Mouse (Mus musculus) liver, postnatal 0 days (tissue): ENCODE data around the gene Fam178b. TPM values are rescaled to one million over a fixed set of nuclear protein-coding genes. Genes with fewer than 3 reads are reported as not detected.

Experiments
- ATAC-seq: fragments of 200-750 bp; cut with Nextera tagmentation; 2 replicates; pipeline ENCODE4 v1.8.0; 2017; ENCODE audit warnings: mild to moderate bottlenecking, moderate library complexity
- DNase-seq: peaks from one replicate; pipeline ENCODE4 v3.0.0-alpha.2; 2016
- H3K27ac ChIP-seq: fragments of 300-500 bp; sonication (generic); 2 replicates; pipeline ENCODE4 v1.5.1; 2014; ENCODE audit warnings: antibody characterized with exemption, moderate library complexity, mild to moderate bottlenecking, low read depth
- H3K27me3 ChIP-seq: fragments of 300-500 bp; sonication (generic); 2 replicates; pipeline ENCODE4 v1.6.1; 2014; ENCODE audit warnings: low read length, control low read depth, mixed read lengths; ENCODE audit not compliant: insufficient read depth
- H3K36me3 ChIP-seq: fragments of 300-500 bp; sonication (generic); replicated peaks from 2 replicates; pipeline ENCODE4 v1.6.1; 2014; ENCODE audit warnings: mild to moderate bottlenecking, control low read depth, low read length, moderate library complexity, mixed read lengths; ENCODE audit not compliant: insufficient read depth
- H3K4me1 ChIP-seq: fragments of 300-500 bp; sonication (generic); 2 replicates; pipeline ENCODE4 v1.6.1; 2014; ENCODE audit warnings: antibody characterized with exemption, mild to moderate bottlenecking, control low read depth; ENCODE audit not compliant: insufficient read depth
- H3K4me2 ChIP-seq: fragments of 300-500 bp; sonication (generic); 2 replicates; pipeline ENCODE4 v1.6.1; 2014; ENCODE audit warnings: low read depth, mild to moderate bottlenecking, low read length, moderate library complexity, mixed read lengths
- H3K4me3 ChIP-seq: fragments of 300-500 bp; sonication (generic); 2 replicates; pipeline ENCODE4 v1.5.1; 2014; ENCODE audit warnings: low read depth, low read length
- H3K9ac ChIP-seq: fragments of 300-500 bp; sonication (generic); replicated peaks from 2 replicates; pipeline ENCODE4 v1.6.1; 2014; ENCODE audit warnings: mild to moderate bottlenecking, moderate library complexity
- H3K9me3 ChIP-seq: fragments of 300-500 bp; sonication (generic); 2 replicates; pipeline ENCODE4 v1.6.1; 2016; ENCODE audit warnings: mild to moderate bottlenecking, control low read depth, low read length, mixed read lengths
- CTCF ChIP-seq: sonication (generic); IDR thresholded peaks from 2 replicates; pipeline ENCODE4 v1.5.1; 2016; ENCODE audit warnings: antibody characterized with exemption, low read depth
- EP300 ChIP-seq: IDR thresholded peaks from 2 replicates; pipeline ENCODE4 v1.6.1; 2016; ENCODE audit warnings: antibody characterized with exemption, low read depth, mild to moderate bottlenecking
- WGBS: fragments of 180-500 bp; shearing (Covaris S2); extraction: QIAGEN DNeasy Blood & Tissue Kit; methylation state at CpG from one replicate; pipeline ENCODE4 v1.1.7; 2014; ENCODE audit not compliant: insufficient replicate concordance; 5-methylcytosine and 5-hydroxymethylcytosine counted together
- polyA plus RNA-seq: library from polyadenylated mRNA; unstranded; fragments of >200 nt; fragmentation: Nextera tagmentation; extraction: Ambion mirVana; gene quantifications from 2 replicates; pipeline ENCODE4 v1.2.1, GENCODE M21; 2015

The Fam178b gene
- polyA plus RNA-seq, 1 experiment from 2014 or later, result 0.16 TPM

GRCm38 (mm10) chr1:36533546-36533945 is 149.4 kb downstream of the Fam178b start:
- Histone ChIP-seq H3K27ac (no peak overlapping the region), H3K9ac (no peak overlapping the region), H3K9me3 (no peaks in the 10 kb centered on the region), H3K4me2 (no peak overlapping the region), H3K36me3 (no peaks in the 10 kb centered on the region), H3K27me3 (no peaks in the 10 kb centered on the region), H3K4me3 (no peak overlapping the region), H3K4me1 (peaks cover 16% of the 10 kb centered on the region; the same call in 1 of the 2 replicates)
- no peak for ATAC-seq
- 87% methylated on average over 6 of the region's 6 CpGs for WGBS
- TF ChIP-seq CTCF (no peak), EP300 (no peak)
- DNase-seq, result no peak

DNA sequence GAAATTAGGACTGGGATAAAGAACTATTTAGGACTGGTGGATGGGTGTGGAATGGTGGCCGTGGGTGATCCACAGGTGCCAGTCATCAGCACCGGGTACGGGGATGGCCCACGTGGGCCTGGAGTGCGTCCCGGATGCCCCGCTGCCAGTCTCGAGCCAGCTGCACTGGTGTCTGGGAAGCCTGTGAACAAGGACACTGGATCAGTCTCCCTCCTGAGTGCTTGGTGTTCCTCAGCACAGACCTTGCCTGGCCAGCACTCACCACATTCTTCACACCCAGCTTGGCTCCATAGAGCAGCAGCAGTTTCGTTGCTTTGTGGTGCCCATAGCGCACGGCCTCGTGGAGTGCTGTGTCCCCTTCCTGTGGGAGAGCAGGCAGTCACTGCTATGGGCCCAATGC is 151.5 kb downstream of the Fam178b start:
- Histone ChIP-seq H3K4me3 (no peak overlapping the region), H3K27ac (no peak overlapping the region), H3K36me3 (no peaks in the 10 kb centered on the region), H3K9me3 (no peaks in the 10 kb centered on the region), H3K9ac (no peak overlapping the region), H3K27me3 (no peaks in the 10 kb centered on the region), H3K4me2 (no peak overlapping the region), H3K4me1 (peaks cover 20% of the 10 kb centered on the region)
- DNase-seq, result no peak
- ATAC-seq, result no peak
- TF ChIP-seq CTCF (no peak), EP300 (no peak)
- 88% methylated on average over 12 of the region's 12 CpGs for WGBS

DNA sequence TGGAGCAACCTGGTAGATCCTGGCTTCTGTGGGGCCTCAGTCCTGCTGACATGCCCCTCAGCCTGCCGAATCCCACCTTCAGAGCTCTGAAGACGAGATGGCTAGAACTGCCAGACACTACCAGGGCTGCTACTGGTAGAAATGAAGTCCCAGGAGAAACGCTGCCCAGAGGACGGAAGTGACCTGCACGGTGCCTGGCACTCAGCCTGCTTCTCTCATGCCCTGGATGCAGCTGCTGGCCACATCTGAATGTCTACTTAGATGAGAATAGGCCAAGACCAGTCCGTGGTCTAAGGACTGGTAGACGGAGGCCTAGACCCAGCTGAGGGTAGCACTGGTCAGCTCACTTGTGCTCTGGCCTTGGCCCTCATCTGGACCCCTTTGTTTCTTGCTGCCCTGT is 152.0 kb downstream of the Fam178b start:
- H3K27me3 ChIP-seq, result no peaks in the 10 kb centered on the region
- 85% methylated on average over 7 of the region's 7 CpGs for WGBS
- peaks cover 20% of the 10 kb centered on the region for H3K4me1 ChIP-seq
- H3K9me3 ChIP-seq, result no peaks in the 10 kb centered on the region
- H3K36me3 ChIP-seq, result peaks cover under 1% of the 10 kb centered on the region; the same call in 1 of the 2 replicates
- H3K27ac ChIP-seq, result no peak overlapping the region
- ATAC-seq, result no peak
- DNase-seq, result no peak
- H3K4me2 ChIP-seq, result no peak overlapping the region
- no peak overlapping the region for H3K4me3 ChIP-seq
- no peak overlapping the region for H3K9ac ChIP-seq
- TF ChIP-seq CTCF (no peak), EP300 (no peak)

DNA sequence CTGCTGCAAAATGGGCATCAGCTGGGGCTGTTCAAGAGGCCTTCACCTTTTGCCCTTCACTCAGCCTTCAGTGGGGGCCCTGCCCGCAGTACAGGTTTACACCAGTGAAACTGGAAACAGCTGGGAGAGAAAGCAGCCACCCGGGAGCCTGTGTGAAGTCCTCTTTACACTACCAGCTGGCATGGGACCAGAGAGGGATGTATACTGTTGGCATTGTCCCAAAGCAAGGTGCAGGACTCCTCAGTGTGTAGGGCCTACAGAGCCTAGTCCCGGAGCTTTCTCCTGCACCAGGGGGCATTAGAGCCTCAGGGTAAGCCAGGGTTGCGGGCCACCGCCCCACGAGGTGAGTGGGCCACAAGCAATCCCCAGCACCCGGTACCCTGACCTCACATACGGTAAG is 152.5 kb downstream of the Fam178b start:
- no peak for ATAC-seq

GRCm38 (mm10) chr1:36529875-36530274 is 153.1 kb downstream of the Fam178b start:
- DNase-seq (no peak), ATAC-seq (no peak)
- H3K27ac ChIP-seq, result no peak overlapping the region
- no peak overlapping the region for H3K4me3 ChIP-seq
- peaks cover 11% of the 10 kb centered on the region for H3K36me3 ChIP-seq
- H3K4me1 ChIP-seq, result peaks cover 11% of the 10 kb centered on the region
- no peaks in the 10 kb centered on the region for H3K9me3 ChIP-seq
- TF ChIP-seq CTCF (no peak), EP300 (no peak)
- H3K27me3 ChIP-seq, result no peaks in the 10 kb centered on the region
- H3K4me2 ChIP-seq, result no peak overlapping the region
- no peak overlapping the region for H3K9ac ChIP-seq
- WGBS, result 93% methylated on average over 4 of the region's 4 CpGs

More for the DNA sequence above, 152.5 kb downstream of the Fam178b start:
- Histone ChIP-seq H3K27ac (no peak overlapping the region), H3K36me3 (peaks cover 6% of the 10 kb centered on the region; the same call in 1 of the 2 replicates), H3K27me3 (no peaks in the 10 kb centered on the region), H3K9me3 (no peaks in the 10 kb centered on the region), H3K4me2 (no peak overlapping the region), H3K4me1 (peaks cover 16% of the 10 kb centered on the region), H3K9ac (no peak overlapping the region), H3K4me3 (no peak overlapping the region)
- 78% methylated on average over 8 of the region's 8 CpGs for WGBS
- no peak for DNase-seq
- TF ChIP-seq EP300, result no peak

DNA sequence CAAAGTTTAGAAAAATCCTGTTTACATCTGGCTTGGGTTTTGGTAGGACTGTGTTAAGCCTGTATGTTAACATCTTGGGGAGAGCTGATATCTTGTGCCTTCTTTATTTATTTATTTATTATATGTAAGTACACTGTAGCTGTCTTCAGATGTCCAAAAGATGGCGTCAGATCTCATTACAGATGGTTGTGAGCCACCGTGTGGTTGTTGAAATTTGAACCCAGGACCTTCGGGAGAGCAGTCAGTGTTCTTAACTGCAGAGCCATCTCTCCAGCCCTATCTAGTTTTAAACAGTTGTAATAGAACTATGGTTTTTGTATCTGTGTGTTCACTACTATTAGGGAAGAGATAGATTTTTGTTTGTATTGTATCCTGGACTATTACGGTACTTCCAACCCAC is 153.7 kb downstream of the Fam178b start:
- WGBS, result 83% methylated on average over 4 of the region's 4 CpGs
- H3K27me3 ChIP-seq, result no peaks in the 10 kb centered on the region
- ATAC-seq (no peak), DNase-seq (no peak)
- H3K9me3 ChIP-seq, result no peaks in the 10 kb centered on the region
- no peak overlapping the region for H3K9ac ChIP-seq
- H3K4me1 ChIP-seq, result peaks cover 7% of the 10 kb centered on the region
- no peak overlapping the region for H3K4me2 ChIP-seq
- H3K36me3 ChIP-seq, result peaks cover 15% of the 10 kb centered on the region
- H3K27ac ChIP-seq, result no peak overlapping the region
- TF ChIP-seq EP300, result no peak
- TF ChIP-seq CTCF, result no peak
- H3K4me3 ChIP-seq, result no peak overlapping the region

DNA sequence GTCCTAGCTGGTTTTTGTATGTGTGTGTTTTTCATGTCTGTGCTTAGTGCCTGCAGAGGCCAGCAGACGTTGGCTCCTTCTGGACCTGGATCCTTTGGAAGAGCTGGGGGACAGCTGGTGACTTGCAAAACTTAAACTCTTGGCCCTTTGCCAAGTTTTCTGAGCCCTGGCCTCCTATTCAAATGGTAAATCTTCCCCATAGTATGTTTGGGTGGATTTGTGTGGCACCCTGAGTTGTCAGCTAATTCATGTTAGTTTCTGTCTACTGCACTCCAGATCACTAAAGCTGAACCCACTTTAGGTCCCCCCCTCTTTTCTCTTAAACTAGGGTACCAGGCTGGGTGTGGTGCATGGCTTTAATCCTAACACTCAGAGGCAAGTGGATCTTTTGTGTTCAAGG is 154.6 kb downstream of the Fam178b start:
- no peak overlapping the region for H3K4me3 ChIP-seq

More for the DNA sequence above, 154.6 kb downstream of the Fam178b start:
- no peak overlapping the region for H3K4me2 ChIP-seq
- no peak for TF ChIP-seq CTCF
- peaks cover 7% of the 10 kb centered on the region for H3K4me1 ChIP-seq
- H3K27me3 ChIP-seq, result no peaks in the 10 kb centered on the region
- no peak overlapping the region for H3K9ac ChIP-seq
- H3K9me3 ChIP-seq, result no peaks in the 10 kb centered on the region
- H3K27ac ChIP-seq, result no peak overlapping the region
- WGBS, result 23% methylated on average over 1 of the region's 1 CpGs
- ATAC-seq, result no peak
- H3K36me3 ChIP-seq, result peaks cover 17% of the 10 kb centered on the region
- DNase-seq, result no peak
